Mouse (Mus musculus): ENCODE results near the gene Mfsd6l. TPM values are rescaled to one million over a fixed set of nuclear protein-coding genes. Genes with fewer than 3 reads are reported as not detected.

Mfsd6l gene
- polyA plus RNA-seq, 1 experiment from 2014 or later, result 0.12 TPM

- Histone ChIP-seq H3K9me3 (ENCODE audit: low read length) (no peaks in the 10 kb centered on the region), H3K27me3 (ENCODE audit: insufficient read depth, low read length) (no peaks in the 10 kb centered on the region), H3K36me3 (replicated peaks; ENCODE audit: insufficient read depth, low read length) (no peaks in the 10 kb centered on the region), H3K9ac (replicated peaks) (no peak overlapping the region), H3K4me2 (ENCODE audit: low read depth, low read length) (no peak overlapping the region), H3K27ac (ENCODE audit: low read depth) (no peak overlapping the region), H3K4me3 (ENCODE audit: low read depth, low read length) (no peak overlapping the region), H3K4me1 (ENCODE audit: insufficient read depth) (no peaks in the 10 kb centered on the region)
- TF ChIP-seq EP300 (IDR thresholded peaks at IDR 0.05; ENCODE audit: low read depth) (no peak), CTCF (IDR thresholded peaks at IDR 0.05; ENCODE audit: low read depth) (no peak)
- 58% methylated on average over 5 of the region's 5 CpGs for WGBS (ENCODE audit: insufficient replicate concordance)
- no peak for DNase-seq
- ATAC-seq, result no peak
Observed at GRCm38 (mm10) chr11:68532773-68533172, 23.2 kb upstream of the Mfsd6l start.

GRCm38 (mm10) chr11:68533971-68534475 is 22.0 kb upstream of the Mfsd6l start:
- Histone ChIP-seq H3K9me3 (ENCODE audit: low read length) (no peaks in the 10 kb centered on the region), H3K4me3 (ENCODE audit: low read depth, low read length) (no peak overlapping the region), H3K27ac (ENCODE audit: low read depth) (no peak overlapping the region), H3K4me2 (ENCODE audit: low read depth, low read length) (no peak overlapping the region), H3K9ac (replicated peaks) (no peak overlapping the region), H3K36me3 (replicated peaks; ENCODE audit: insufficient read depth, low read length) (no peaks in the 10 kb centered on the region), H3K4me1 (ENCODE audit: insufficient read depth) (no peaks in the 10 kb centered on the region), H3K27me3 (ENCODE audit: insufficient read depth, low read length) (no peaks in the 10 kb centered on the region)
- TF ChIP-seq CTCF (IDR thresholded peaks at IDR 0.05; ENCODE audit: low read depth) (no peak), EP300 (IDR thresholded peaks at IDR 0.05; ENCODE audit: low read depth) (no peak)
- DNase-seq, result no peak
- no peak for ATAC-seq
- WGBS (ENCODE audit: insufficient replicate concordance), result 83% methylated on average over 6 of the region's 6 CpGs

GRCm38 (mm10) chr11:68536026-68536425 is 20.0 kb upstream of the Mfsd6l start:
- 65% methylated on average over 4 of the region's 4 CpGs for WGBS (ENCODE audit: insufficient replicate concordance)
- H3K36me3 ChIP-seq (replicated peaks; ENCODE audit: insufficient read depth, low read length), result no peaks in the 10 kb centered on the region
- no peak overlapping the region for H3K4me3 ChIP-seq (ENCODE audit: low read depth, low read length)
- H3K4me1 ChIP-seq (ENCODE audit: insufficient read depth), result peaks cover 3% of the 10 kb centered on the region; the same call in 1 of the 2 replicates
- ATAC-seq (no peak), DNase-seq (no peak)
- no peaks in the 10 kb centered on the region for H3K27me3 ChIP-seq (ENCODE audit: insufficient read depth, low read length)
- H3K4me2 ChIP-seq (ENCODE audit: low read depth, low read length), result no peak overlapping the region
- no peaks in the 10 kb centered on the region for H3K9me3 ChIP-seq (ENCODE audit: low read length)
- TF ChIP-seq EP300 (IDR thresholded peaks at IDR 0.05; ENCODE audit: low read depth), result no peak
- TF ChIP-seq CTCF (IDR thresholded peaks at IDR 0.05; ENCODE audit: low read depth), result no peak
- H3K27ac ChIP-seq (ENCODE audit: low read depth), result no peak overlapping the region
- no peak overlapping the region for H3K9ac ChIP-seq (replicated peaks)

GRCm38 (mm10) chr11:68536465-68536864 is 19.5 kb upstream of the Mfsd6l start:
- TF ChIP-seq EP300 (IDR thresholded peaks at IDR 0.05; ENCODE audit: low read depth) (no peak), CTCF (IDR thresholded peaks at IDR 0.05; ENCODE audit: low read depth) (no peak)
- Histone ChIP-seq H3K4me3 (ENCODE audit: low read depth, low read length) (no peak overlapping the region), H3K9ac (replicated peaks) (no peak overlapping the region), H3K27ac (ENCODE audit: low read depth) (no peak overlapping the region), H3K4me2 (ENCODE audit: low read depth, low read length) (no peak overlapping the region), H3K9me3 (ENCODE audit: low read length) (no peaks in the 10 kb centered on the region), H3K36me3 (replicated peaks; ENCODE audit: insufficient read depth, low read length) (no peaks in the 10 kb centered on the region), H3K4me1 (ENCODE audit: insufficient read depth) (peaks cover 3% of the 10 kb centered on the region; the same call in 1 of the 2 replicates), H3K27me3 (ENCODE audit: insufficient read depth, low read length) (no peaks in the 10 kb centered on the region)
- WGBS (ENCODE audit: insufficient replicate concordance), result 58% methylated on average over 4 of the region's 4 CpGs
- no peak for DNase-seq
- no peak for ATAC-seq

- ATAC-seq (no peak), DNase-seq (no peak)
- no peak overlapping the region for H3K4me2 ChIP-seq (ENCODE audit: low read depth, low read length)
- no peaks in the 10 kb centered on the region for H3K9me3 ChIP-seq (ENCODE audit: low read length)
- peaks cover 3% of the 10 kb centered on the region; the same call in 1 of the 2 replicates for H3K4me1 ChIP-seq (ENCODE audit: insufficient read depth)
- TF ChIP-seq CTCF (IDR thresholded peaks at IDR 0.05; ENCODE audit: low read depth), result no peak
- TF ChIP-seq EP300 (IDR thresholded peaks at IDR 0.05; ENCODE audit: low read depth), result no peak
- H3K9ac ChIP-seq (replicated peaks), result no peak overlapping the region
- no peaks in the 10 kb centered on the region for H3K36me3 ChIP-seq (replicated peaks; ENCODE audit: insufficient read depth, low read length)
- no peak overlapping the region for H3K4me3 ChIP-seq (ENCODE audit: low read depth, low read length)
- no peaks in the 10 kb centered on the region for H3K27me3 ChIP-seq (ENCODE audit: insufficient read depth, low read length)
- WGBS (ENCODE audit: insufficient replicate concordance), result 75% methylated on average over 5 of the region's 5 CpGs
- no peak overlapping the region for H3K27ac ChIP-seq (ENCODE audit: low read depth)
Observed at GRCm38 (mm10) chr11:68539621-68540020, 16.4 kb upstream of the Mfsd6l start.

GRCm38 (mm10) chr11:68544554-68544953 is 11.4 kb upstream of the Mfsd6l start:
- Histone ChIP-seq H3K27me3 (ENCODE audit: insufficient read depth, low read length) (no peaks in the 10 kb centered on the region), H3K4me2 (ENCODE audit: low read depth, low read length) (no peak overlapping the region), H3K4me3 (ENCODE audit: low read depth, low read length) (no peak overlapping the region), H3K4me1 (ENCODE audit: insufficient read depth) (peaks cover 3% of the 10 kb centered on the region; the same call in 1 of the 2 replicates), H3K36me3 (replicated peaks; ENCODE audit: insufficient read depth, low read length) (no peaks in the 10 kb centered on the region), H3K9ac (replicated peaks) (no peak overlapping the region), H3K9me3 (ENCODE audit: low read length) (no peaks in the 10 kb centered on the region), H3K27ac (ENCODE audit: low read depth) (no peak overlapping the region)
- ATAC-seq (no peak), DNase-seq (no peak)
- 31% methylated on average over 8 of the region's 8 CpGs for WGBS (ENCODE audit: insufficient replicate concordance)
- peak; percentile 66 for TF ChIP-seq CTCF (IDR thresholded peaks at IDR 0.05; ENCODE audit: low read depth)
- no peak for TF ChIP-seq EP300 (IDR thresholded peaks at IDR 0.05; ENCODE audit: low read depth)
